8 mouse cellular contexts compared by ENCODE assay signal in the genomic region with DNA sequence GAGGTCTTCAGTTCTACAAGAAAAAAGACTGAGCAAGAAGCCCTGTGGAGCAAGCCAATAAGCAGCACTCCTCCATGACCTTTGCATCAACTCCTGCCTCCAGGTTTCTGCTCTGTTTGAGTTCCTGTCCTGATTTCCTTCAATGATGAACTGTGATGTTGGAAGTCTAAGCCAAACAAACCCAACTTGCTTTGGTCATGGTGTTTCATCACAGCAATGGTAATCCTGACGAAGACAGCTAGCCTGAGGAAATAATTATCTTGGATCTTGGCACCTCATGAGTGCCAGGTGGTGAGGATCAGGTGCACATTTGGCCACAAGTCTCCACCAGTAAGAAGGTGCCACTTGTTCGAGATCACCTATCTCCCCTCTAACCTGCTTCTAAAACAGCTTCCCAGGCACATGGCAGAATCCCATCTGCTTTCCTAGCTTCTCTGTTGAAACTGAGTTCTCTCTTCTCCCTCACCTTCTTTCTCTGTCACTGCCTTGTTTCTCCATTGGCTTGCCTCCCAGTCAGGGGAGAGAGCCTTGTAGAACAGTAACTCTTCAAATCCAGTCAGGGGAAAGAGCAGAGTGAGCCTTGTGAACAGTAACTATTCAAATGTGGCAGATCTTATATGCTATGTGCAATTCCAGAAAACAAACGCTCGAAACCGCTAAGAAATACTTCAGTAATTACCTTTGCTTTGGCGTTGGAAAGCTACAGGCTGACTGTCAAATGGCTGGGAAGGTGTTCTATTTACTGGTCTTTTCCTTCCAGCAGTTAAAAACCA. TPM values are rescaled to one million over a fixed set of nuclear protein-coding genes. Genes with fewer than 3 reads are reported as not detected.
DNase-seq lines count a peak whose midpoint lies in the region; ATAC-seq and TF ChIP-seq lines count a peak whose summit lies in the region.

Gene Baz1a (minus strand): TSS at position 723 of the 773 bp plus-strand sequence.

- TF ChIP-seq EP300 in liver, postnatal 0 days (IDR thresholded peaks at IDR 0.05; ENCODE audit: low read depth) = no peak

- H3K36me3 ChIP-seq in heart, embryonic 16.5 days (ENCODE audit: control insufficient read depth, insufficient read depth) = no peaks in the 10 kb centered on the region
- no peaks in the 10 kb centered on the region for H3K36me3 ChIP-seq in liver, postnatal 0 days (replicated peaks; ENCODE audit: insufficient read depth, low read length)

- no peaks in the 10 kb centered on the region for H3K27me3 ChIP-seq in heart, embryonic 16.5 days (ENCODE audit: control insufficient read depth, insufficient read depth, low read length)
- no peaks in the 10 kb centered on the region for H3K27me3 ChIP-seq in liver, postnatal 0 days (ENCODE audit: insufficient read depth, low read length)

- H3K9ac ChIP-seq in heart, embryonic 16.5 days (ENCODE audit: low read length) = no peak within 1 kb of the TSS
- no peak within 1 kb of the TSS for H3K9ac ChIP-seq in liver, postnatal 0 days (replicated peaks)

- H3K4me1 ChIP-seq in heart, embryonic 16.5 days (ENCODE audit: control insufficient read depth, insufficient read depth, low read length) = no peaks in the 10 kb centered on the region
- H3K4me1 ChIP-seq in liver, postnatal 0 days (ENCODE audit: insufficient read depth) = peaks cover 6% of the 10 kb centered on the region; the same call in 1 of the 2 replicates

- H3K4me3 ChIP-seq in heart, embryonic 16.5 days (ENCODE audit: low read length) = no peak within 1 kb of the TSS
- no peak within 1 kb of the TSS for H3K4me3 ChIP-seq in liver, postnatal 0 days (ENCODE audit: low read depth, low read length)
- H3K4me3 ChIP-seq in left cerebral cortex, adult 2 months = no peak within 1 kb of the TSS

- ATAC-seq in heart, embryonic 16.5 days (replicated peaks; ENCODE audit: extremely low read depth, insufficient read depth, low FRiP score) = no peak
- no peak for ATAC-seq in liver, postnatal 0 days

- H3K9me3 ChIP-seq in heart, embryonic 16.5 days (replicated peaks; ENCODE audit: control insufficient read depth, low read length) = no peaks in the 10 kb centered on the region
- H3K9me3 ChIP-seq in liver, postnatal 0 days (ENCODE audit: low read length) = no peaks in the 10 kb centered on the region

- intact Hi-C loops in left cerebral cortex, adult 2 months (cut with DNase I) = no loop called here

- TF ChIP-seq CTCF in liver, postnatal 0 days (IDR thresholded peaks at IDR 0.05; ENCODE audit: low read depth) = no peak
- TF ChIP-seq CTCF in left cerebral cortex, adult 2 months (IDR thresholded peaks at IDR 0.05) = no peak

- peak; percentile 17 for DNase-seq in kidney, adult 18-20 months
- DNase-seq in kidney, postnatal 10 days = no peak
- DNase-seq in adrenal gland, postnatal 10 days = no peak
- no peak for DNase-seq in liver, postnatal 0 days
- DNase-seq in left cerebral cortex, adult 2 months (ENCODE audit: extremely low spot score in 1 of 2, low spot score in 2 of 2) = no peak
- DNase-seq in right cerebral cortex, adult 2 months (ENCODE audit: low spot score in 2 of 2) = no peak
- DNase-seq in MN1 (ENCODE audit: low spot score) = no peak

- H3K27ac ChIP-seq in heart, embryonic 16.5 days (ENCODE audit: low read length) = no peak within 1 kb of the TSS
- no peak within 1 kb of the TSS for H3K27ac ChIP-seq in liver, postnatal 0 days (ENCODE audit: low read depth)
- no peak within 1 kb of the TSS for H3K27ac ChIP-seq in left cerebral cortex, adult 2 months

- WGBS in heart, embryonic 16.5 days = 81% methylated on average over 6 of the region's 6 CpGs
- WGBS in liver, postnatal 0 days (ENCODE audit: insufficient replicate concordance) = 82% methylated on average over 6 of the region's 6 CpGs

- no peak within 1 kb of the TSS for H3K4me2 ChIP-seq in heart, embryonic 16.5 days (ENCODE audit: low read depth, low read length)
- no peak within 1 kb of the TSS for H3K4me2 ChIP-seq in liver, postnatal 0 days (ENCODE audit: low read depth, low read length)

RNA-seq across cellular contexts. Expression of gene Baz1a, which starts in this region (rescaled TPM):
- total RNA-seq in adrenal gland, postnatal 10 days (2021) = 10 to 100 TPM; 22.0 to 27.1 TPM
- polyA plus RNA-seq in heart, embryonic 16.5 days (2015; fragmentation: Nextera tagmentation; extraction: Ambion mirVana) = 13.4 and 16.4 TPM in 2 replicates
- 16.9 and 18.5 TPM in 2 replicates for polyA plus RNA-seq in liver, postnatal 0 days (2015; fragmentation: Nextera tagmentation; extraction: Ambion mirVana)
- total RNA-seq in left cerebral cortex, adult 2 months (2021) = 1 to 10 TPM; 5.1 to 7.0 TPM
